Mouse (Mus musculus): ENCODE results near the gene Olfr1359. TPM values are rescaled to one million over a fixed set of nuclear protein-coding genes. Genes with fewer than 3 reads are reported as not detected.

The Olfr1359 gene
- total RNA-seq, 1 experiment from 2014 or later, result not detected

Other genes with a start within 250 kb of the Olfr1359 start
- 18.6 and 27.6 TPM in 2 replicates for gene Zscan26, start 244.4 kb upstream of the Olfr1359 start, total RNA-seq (2017)
- 0.19 TPM in 1 of 2 replicates, not detected in the other for gene Nkapl, start 229.6 kb upstream of the Olfr1359 start, total RNA-seq (2017)
- 0.73 and 1.4 TPM in 2 replicates for gene Zkscan4, start 219.2 kb upstream of the Olfr1359 start, total RNA-seq (2017)
- not detected in 2 replicates for gene Gm10065, start 218.7 kb upstream of the Olfr1359 start, total RNA-seq (2017)
- gene AK157302, start 202.9 kb upstream of the Olfr1359 start, total RNA-seq (2017), result 0.37 and 0.44 TPM in 2 replicates
- 8.5 and 11.7 TPM in 2 replicates for gene Gm11273, start 196.7 kb upstream of the Olfr1359 start, total RNA-seq (2017)
- 12.4 and 14.7 TPM in 2 replicates for gene Zkscan8, start 167.0 kb upstream of the Olfr1359 start, total RNA-seq (2017)
- gene Olfr1366, start 155.3 kb upstream of the Olfr1359 start, total RNA-seq (2017), result not detected in 2 replicates
- not detected in 2 replicates for gene Olfr1535, start 138.2 kb upstream of the Olfr1359 start, total RNA-seq (2017)
- not detected in 2 replicates for gene Olfr1364, start 116.4 kb upstream of the Olfr1359 start, total RNA-seq (2017)
- not detected in 2 replicates for gene Olfr1362, start 84.1 kb upstream of the Olfr1359 start, total RNA-seq (2017)
- not detected in 2 replicates for gene Olfr11, start 55.6 kb upstream of the Olfr1359 start, total RNA-seq (2017)
- not detected in 2 replicates for gene Olfr1361, start 34.7 kb upstream of the Olfr1359 start, total RNA-seq (2017)
- gene Olfr1360, start 20.7 kb upstream of the Olfr1359 start, total RNA-seq (2017), result not detected in 2 replicates
- gene Hist1h2bl, start 18.0 kb downstream of the Olfr1359 start, total RNA-seq (2017), result 401 and 517 TPM in 2 replicates
- 1,241 and 1,337 TPM in 2 replicates for gene Hist1h2ai, start 18.3 kb downstream of the Olfr1359 start, total RNA-seq (2017)
- 145 and 293 TPM in 2 replicates for gene Hist1h3h, start 19.5 kb downstream of the Olfr1359 start, total RNA-seq (2017)
- gene Hist1h2bm, start 23.9 kb downstream of the Olfr1359 start, total RNA-seq (2017), result 379 and 469 TPM in 2 replicates
- gene Hist1h4j, start 37.0 kb downstream of the Olfr1359 start, total RNA-seq (2017), result 469 and 581 TPM in 2 replicates
- gene Hist1h4k, start 52.4 kb downstream of the Olfr1359 start, total RNA-seq (2017), result 4,229 and 5,615 TPM in 2 replicates
- 950 and 1,047 TPM in 2 replicates for gene Hist1h2ak, start 55.7 kb downstream of the Olfr1359 start, total RNA-seq (2017)
- gene Hist1h2bn, start 56.0 kb downstream of the Olfr1359 start, total RNA-seq (2017), result 1,475 and 1,634 TPM in 2 replicates
- 1,123 and 1,267 TPM in 2 replicates for gene Hist1h1b, start 82.5 kb downstream of the Olfr1359 start, total RNA-seq (2017)
- gene Hist1h3i, start 85.3 kb downstream of the Olfr1359 start, total RNA-seq (2017), result 252 and 264 TPM in 2 replicates
- gene Hist1h2an, start 89.1 kb downstream of the Olfr1359 start, total RNA-seq (2017), result 413 and 544 TPM in 2 replicates
- 69.7 and 70.4 TPM in 2 replicates for gene Hist1h2bp, start 89.3 kb downstream of the Olfr1359 start, total RNA-seq (2017)
- gene Hist1h2bq, start 112.1 kb downstream of the Olfr1359 start, total RNA-seq (2017), result 106 and 143 TPM in 2 replicates
- 626 and 966 TPM in 2 replicates for gene Hist1h2ao, start 112.4 kb downstream of the Olfr1359 start, total RNA-seq (2017)
- gene Hist1h4m, start 113.6 kb downstream of the Olfr1359 start, total RNA-seq (2017), result 3,201 and 5,019 TPM in 2 replicates
- gene Hist1h4n, start 134.1 kb downstream of the Olfr1359 start, total RNA-seq (2017), result 2,940 and 3,195 TPM in 2 replicates
- 1,879 and 2,229 TPM in 2 replicates for gene Hist1h2ap, start 135.4 kb downstream of the Olfr1359 start, total RNA-seq (2017)
- 234 and 268 TPM in 2 replicates for gene Hist1h2br, start 135.6 kb downstream of the Olfr1359 start, total RNA-seq (2017)
- 13.1 and 13.9 TPM in 2 replicates for gene Zfp184, start 247.0 kb downstream of the Olfr1359 start, total RNA-seq (2017)

All from common myeloid progenitor, adult 5-6 weeks (primary cell).